Mouse (Mus musculus) layer of hippocampus, adult 9-10 months (tissue): ENCODE results near the gene Galr2.

Source experiments
- DNase-seq: peaks from one replicate; pipeline ENCODE4 v3.0.0; 2022; ENCODE audit warnings: low spot score

The Galr2 gene

GRCm38 (mm10) chr11:116307762-116308531, 27.2 kb downstream of the Galr2 start:
- no peak for DNase-seq

GRCm38 (mm10) chr11:116309601-116310000, 28.9 kb downstream of the Galr2 start:
- DNase-seq, result no peak

- no peak for DNase-seq
Measured at GRCm38 (mm10) chr11:116311169-116311568, 30.4 kb downstream of the Galr2 start.

- DNase-seq, result no peak
Measured at GRCm38 (mm10) chr11:116312359-116312758, 31.6 kb downstream of the Galr2 start.

DNA sequence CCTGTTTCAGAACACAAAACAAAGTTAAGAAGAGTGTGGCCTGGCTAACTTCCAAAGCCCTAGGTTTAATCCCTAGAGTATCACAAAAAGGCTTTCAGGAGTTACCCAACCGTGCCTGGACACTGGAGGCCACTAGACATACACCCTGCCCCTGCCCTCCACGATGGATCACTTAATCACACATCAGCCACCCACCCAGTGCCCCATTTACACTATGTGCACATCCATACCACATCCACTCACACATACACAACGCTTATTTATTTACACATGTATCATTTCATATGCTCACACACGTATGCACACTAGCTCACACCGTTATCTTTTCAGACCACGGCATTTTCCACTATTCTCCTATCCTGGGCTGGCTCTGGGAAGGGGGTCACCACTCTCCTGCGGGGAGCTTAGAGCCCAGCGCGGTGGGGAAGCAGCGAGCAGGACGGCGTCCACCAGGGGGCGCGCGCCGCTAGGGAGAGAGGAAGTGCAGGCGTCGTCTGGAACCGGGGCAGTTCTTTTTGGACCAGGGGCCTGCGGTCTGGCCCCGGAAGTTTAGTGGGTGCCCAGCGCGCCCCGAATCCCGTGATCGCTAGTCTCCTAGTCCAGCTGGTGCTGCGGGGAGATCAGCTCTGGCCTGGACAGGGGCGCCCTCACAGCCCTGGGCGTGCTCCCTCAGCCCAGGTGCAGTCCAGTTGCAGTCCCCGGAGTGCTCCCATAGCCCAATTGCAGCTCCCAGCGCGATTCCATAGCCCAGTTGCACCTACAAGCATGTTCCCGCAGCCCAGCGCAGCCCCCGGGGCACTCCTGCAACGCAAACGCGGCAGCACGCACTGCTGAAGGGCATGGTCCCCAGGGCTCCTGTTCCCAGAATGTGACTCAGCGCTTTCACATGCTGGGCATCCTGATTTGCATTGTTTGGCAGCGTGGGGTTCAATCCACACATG, 38.2 kb downstream of the Galr2 start:
- DNase-seq, result peak; percentile 66

GRCm38 (mm10) chr11:116326963-116327603, 46.3 kb downstream of the Galr2 start:
- no peak for DNase-seq

- no peak for DNase-seq
Measured at GRCm38 (mm10) chr11:116329314-116330210, 48.8 kb downstream of the Galr2 start.

- DNase-seq, result no peak
Measured at GRCm38 (mm10) chr11:116330211-116330518, 49.4 kb downstream of the Galr2 start.

DNA sequence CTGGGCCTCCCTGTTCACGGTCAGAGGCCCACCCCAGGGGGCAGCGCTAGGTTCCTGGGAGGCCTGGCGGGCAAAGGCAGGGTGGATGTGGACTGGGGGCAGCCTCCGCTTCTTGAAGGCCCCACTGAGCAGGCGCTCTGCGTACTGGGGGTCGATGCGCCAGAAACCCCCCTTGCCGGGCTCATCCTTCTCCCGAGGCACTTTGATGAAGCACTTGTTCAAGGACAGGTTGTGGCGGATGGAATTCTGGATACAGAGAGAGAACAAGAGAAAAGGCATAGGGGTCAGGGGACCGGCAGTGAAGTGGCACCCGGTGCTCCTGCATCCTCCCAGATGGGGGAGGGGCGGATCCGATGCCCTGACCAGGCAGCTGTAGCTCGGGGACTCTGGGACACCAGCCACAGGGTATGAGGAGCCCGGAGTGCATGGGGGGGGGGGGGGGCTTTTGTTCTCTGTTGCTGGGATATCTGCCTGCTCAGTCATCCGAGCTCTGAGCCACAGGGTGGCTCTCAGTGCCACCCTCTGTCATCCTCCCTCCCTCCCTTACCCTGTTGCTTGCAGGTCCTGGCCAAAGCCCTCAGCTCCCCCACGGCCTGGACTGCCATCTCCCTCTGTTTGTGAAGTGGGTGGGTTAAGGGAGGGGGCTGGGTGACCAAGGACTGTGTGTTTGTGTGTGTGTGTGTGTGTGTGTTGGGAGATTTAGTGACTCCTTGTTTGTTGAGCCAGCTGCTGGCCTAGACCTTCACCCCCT, 51.7 kb downstream of the Galr2 start:
- no peak for DNase-seq

GRCm38 (mm10) chr11:116332983-116333270, 52.2 kb downstream of the Galr2 start:
- no peak for DNase-seq
